ENCODE assay signal across 9 mouse cellular contexts in the genomic region with DNA sequence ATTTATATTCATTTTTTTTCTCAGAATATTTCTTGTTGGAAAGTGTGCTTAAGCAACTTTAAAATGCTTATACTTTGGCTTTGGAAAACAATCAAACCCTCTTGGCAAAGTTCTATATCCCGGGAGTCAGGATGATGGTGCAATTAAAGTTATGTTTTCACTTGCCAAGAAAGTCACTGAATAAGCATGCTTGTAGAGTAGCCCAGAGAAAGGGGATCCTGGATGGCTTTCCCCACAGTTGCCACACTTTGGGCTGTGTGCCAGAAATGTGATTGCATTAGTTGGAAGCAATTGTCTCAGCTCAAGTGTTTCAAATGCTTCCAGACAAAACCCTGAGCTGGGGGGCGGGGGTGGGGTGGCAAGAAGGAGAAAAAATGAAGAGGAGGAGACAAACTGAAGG. TPM values are rescaled to one million over a fixed set of nuclear protein-coding genes. Genes with fewer than 3 reads are reported as not detected.
A peak's percentile ranks its signal among the peaks of the same experiment; 100 is the strongest.
DNase-seq lines count a peak whose midpoint lies in the region; ATAC-seq lines count a peak whose summit lies in the region.
"Had no signal": no experiment of that assay in that cellular context is flagged by ENCODE, and none has a peak within 500 bp of the region (broad histone marks: within the 10 kb centered on the region; RNA-seq: fewer than 3 reads in every experiment).

No protein-coding gene starts in this region.

- H3K27ac ChIP-seq in hindbrain, embryonic 16.5 days (ENCODE audit: low read depth, low read length): no peak overlapping the region
- H3K27ac ChIP-seq in hindbrain, embryonic 10.5 days: no peak overlapping the region
- no peak overlapping the region for H3K27ac ChIP-seq in lung, embryonic 16.5 days (ENCODE audit: low read length)
- no peak overlapping the region for H3K27ac ChIP-seq in liver, embryonic 12.5 days
- H3K27ac ChIP-seq: stomach, embryonic 15.5 days had no signal

- no peak for DNase-seq in hindbrain, embryonic 10.5 days (ENCODE audit: low spot score)
- peak; percentile 33 for DNase-seq in adrenal gland, adult 2 months
- peak; percentile 57 for DNase-seq in fat pad, adult 2 months (ENCODE audit: extremely low read depth, low read depth, low spot score)

- no peaks in the 10 kb centered on the region for H3K9me3 ChIP-seq in hindbrain, embryonic 16.5 days (ENCODE audit: control insufficient read depth, low read length)
- no peaks in the 10 kb centered on the region for H3K9me3 ChIP-seq in hindbrain, embryonic 10.5 days
- no peaks in the 10 kb centered on the region for H3K9me3 ChIP-seq in lung, embryonic 16.5 days (ENCODE audit: control insufficient read depth, low read length)
- H3K9me3 ChIP-seq in liver, embryonic 12.5 days (replicated peaks): no peaks in the 10 kb centered on the region
- H3K9me3 ChIP-seq: stomach, embryonic 15.5 days had no signal

- H3K9ac ChIP-seq in hindbrain, embryonic 16.5 days (ENCODE audit: low read depth, low read length): no peak overlapping the region
- no peak overlapping the region for H3K9ac ChIP-seq in lung, embryonic 16.5 days (ENCODE audit: low read length)
- no peak overlapping the region for H3K9ac ChIP-seq in liver, embryonic 12.5 days
- H3K9ac ChIP-seq: stomach, embryonic 15.5 days had no signal

- no peaks in the 10 kb centered on the region for H3K36me3 ChIP-seq in hindbrain, embryonic 16.5 days (ENCODE audit: control insufficient read depth, insufficient read depth, low read length)
- no peaks in the 10 kb centered on the region for H3K36me3 ChIP-seq in hindbrain, embryonic 10.5 days
- no peaks in the 10 kb centered on the region for H3K36me3 ChIP-seq in lung, embryonic 16.5 days (ENCODE audit: control insufficient read depth, insufficient read depth, low read length)
- no peaks in the 10 kb centered on the region for H3K36me3 ChIP-seq in liver, embryonic 12.5 days
- H3K36me3 ChIP-seq: stomach, embryonic 15.5 days had no signal

- H3K4me2 ChIP-seq in hindbrain, embryonic 16.5 days (ENCODE audit: low read length): no peak overlapping the region
- no peak overlapping the region for H3K4me2 ChIP-seq in lung, embryonic 16.5 days (ENCODE audit: low read depth, low read length)
- no peak overlapping the region for H3K4me2 ChIP-seq in liver, embryonic 12.5 days
- H3K4me2 ChIP-seq: stomach, embryonic 15.5 days had no signal

- peak; percentile 45; the same call in 1 of the 2 replicates for ATAC-seq in hindbrain, embryonic 16.5 days
- ATAC-seq in lung, embryonic 16.5 days (ENCODE audit: low read depth): peak; percentile 82
- ATAC-seq in inflammation-experienced regulatory T-cells, adult 6 months: no peak
- no peak for ATAC-seq in liver, embryonic 12.5 days

- H3K4me1 ChIP-seq in hindbrain, embryonic 16.5 days (ENCODE audit: control insufficient read depth, insufficient read depth, low read depth, low read length): no peaks in the 10 kb centered on the region
- no peaks in the 10 kb centered on the region for H3K4me1 ChIP-seq in hindbrain, embryonic 10.5 days (replicated peaks)
- no peaks in the 10 kb centered on the region for H3K4me1 ChIP-seq in lung, embryonic 16.5 days (replicated peaks; ENCODE audit: control insufficient read depth, insufficient read depth, low read length)
- H3K4me1 ChIP-seq in liver, embryonic 12.5 days: no peaks in the 10 kb centered on the region
- H3K4me1 ChIP-seq: stomach, embryonic 15.5 days had no signal

- H3K27me3 ChIP-seq in hindbrain, embryonic 16.5 days (replicated peaks; ENCODE audit: control insufficient read depth, insufficient read depth, low read length): no peaks in the 10 kb centered on the region
- no peaks in the 10 kb centered on the region for H3K27me3 ChIP-seq in hindbrain, embryonic 10.5 days (ENCODE audit: insufficient read depth, poor library complexity, severe bottlenecking)
- no peaks in the 10 kb centered on the region for H3K27me3 ChIP-seq in lung, embryonic 16.5 days (ENCODE audit: control insufficient read depth, insufficient read depth, low read depth, low read length)
- H3K27me3 ChIP-seq in liver, embryonic 12.5 days (replicated peaks): no peaks in the 10 kb centered on the region
- H3K27me3 ChIP-seq: stomach, embryonic 15.5 days had no signal

- no peak overlapping the region for H3K4me3 ChIP-seq in hindbrain, embryonic 16.5 days (ENCODE audit: low read length)
- no peak overlapping the region for H3K4me3 ChIP-seq in hindbrain, embryonic 10.5 days
- H3K4me3 ChIP-seq in lung, embryonic 16.5 days (ENCODE audit: low read length): no peak overlapping the region
- no peak overlapping the region for H3K4me3 ChIP-seq in liver, embryonic 12.5 days
- H3K4me3 ChIP-seq: stomach, embryonic 15.5 days had no signal

- WGBS in hindbrain, embryonic 16.5 days: 40% methylated on average over 2 of the region's 2 CpGs
- WGBS in hindbrain, embryonic 10.5 days: 64% methylated on average over 2 of the region's 2 CpGs
- 25% methylated on average over 2 of the region's 2 CpGs for WGBS in lung, embryonic 16.5 days
- 48% methylated on average over 2 of the region's 2 CpGs for WGBS in liver, embryonic 12.5 days (ENCODE audit: insufficient replicate concordance)

RNA-seq across cellular contexts. Expression of a gene that starts 43.9 kb away (rescaled TPM):
- 5.5 and 6.2 TPM in 2 replicates for polyA plus RNA-seq in hindbrain, embryonic 16.5 days (2015; fragmentation: Nextera tagmentation; extraction: Ambion mirVana)
- 10.6 and 12.7 TPM in 2 replicates for polyA plus RNA-seq in hindbrain, embryonic 10.5 days (2016; fragmentation: Nextera tagmentation; extraction: Ambion mirVana)
- 1 to 10 TPM in 1 of 2 experiments, under 1 TPM in 1; 0.75 to 1.5 TPM for total RNA-seq in adrenal gland, adult 2 months (2021)
- 0.06 and 0.21 TPM in 2 replicates for polyA plus RNA-seq in adrenal gland, adult 2 months (2012; rRNA removed)
- 19.3 and 22.3 TPM in 2 replicates for polyA plus RNA-seq in lung, embryonic 16.5 days (2015; fragmentation: Nextera tagmentation; extraction: Ambion mirVana)
- polyA plus RNA-seq in inflammation-experienced regulatory T-cells, adult 6 months (2017; shearing (Covaris generic)): not detected
- polyA plus RNA-seq in liver, embryonic 12.5 days (2016; fragmentation: Nextera tagmentation; extraction: Ambion mirVana): 5.3 and 6.0 TPM in 2 replicates
- total RNA-seq: neutrophil, adult 5-6 weeks had no signal

Comparison
In these comparisons a context has a peak if more than half of its experiments do, and no peak if none do; other contexts are left out.
1. ATAC-seq: peak in hindbrain, embryonic 16.5 days (single experiment) and lung, embryonic 16.5 days (single experiment); none in inflammation-experienced regulatory T-cells, adult 6 months (single experiment) and liver, embryonic 12.5 days (single experiment).